ENCODE assay signal across 9 mouse cellular contexts in the genomic region with DNA sequence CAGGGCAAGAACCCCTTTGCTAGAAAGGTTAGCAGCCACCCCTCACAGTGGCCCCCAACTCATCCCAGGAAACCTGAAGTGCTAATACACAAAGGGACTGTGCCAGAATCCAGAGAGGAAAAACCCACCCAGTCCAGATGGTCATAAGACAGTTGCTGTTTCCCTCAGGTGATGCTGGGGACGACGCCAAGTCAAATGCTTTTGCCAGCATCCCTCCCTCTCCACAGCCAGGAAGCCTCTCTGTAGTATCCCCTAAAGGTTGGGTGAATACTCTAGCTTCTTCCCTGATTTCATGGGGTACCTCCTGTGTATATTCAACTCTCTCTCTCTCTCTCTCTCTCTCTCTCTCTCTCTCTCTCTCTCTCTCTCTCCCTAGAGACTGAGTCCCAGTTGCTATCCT.
"Had no signal": no experiment of that assay in that cellular context is flagged by ENCODE, and none has a peak within 500 bp of the region (broad histone marks: within the 10 kb centered on the region; RNA-seq: fewer than 3 reads in every experiment).

No protein-coding gene starts in this region.

- DNase-seq: liver, postnatal 0 days; lung, adult 2 months; lung, postnatal 14 days; lung, postnatal 36 days; midbrain, embryonic 14.5 days; right cerebral cortex, postnatal 14 days; thymus, adult 2 months; thymus, postnatal 25 days; thymus, postnatal 4 days had no signal
